Comparison of ENCODE assay signal across 8 mouse cellular contexts in genomic region chr4:141059616-141060425, GRCm38 (mm10). TPM values are rescaled to one million over a fixed set of nuclear protein-coding genes. Genes with fewer than 3 reads are reported as not detected.
A peak's percentile ranks its signal among the peaks of the same experiment; 100 is the strongest.
DNase-seq lines count a peak whose midpoint lies in the region; ATAC-seq and TF ChIP-seq lines count a peak whose summit lies in the region.

No protein-coding gene starts in this region.

- H3K27ac ChIP-seq in heart, embryonic 14.5 days (replicated peaks in 1 of 2; ENCODE audit: control insufficient read depth in 1 of 2, insufficient read depth in 1 of 2, low read depth in 2 of 2, low read length in 2 of 2) = peak overlapping the region; percentile 79 to 93
- no peak overlapping the region for H3K27ac ChIP-seq in MEL (ENCODE audit: control insufficient read depth, low read depth, low read length)
- peak overlapping the region; percentile 64 for H3K27ac ChIP-seq in forebrain, embryonic 11.5 days (ENCODE audit: low read depth, low read length)
- H3K27ac ChIP-seq in liver, embryonic 14.5 days = no peak overlapping the region
- H3K27ac ChIP-seq in stomach, embryonic 15.5 days = peak overlapping the region; percentile 94

- peak overlapping the region; percentile 76 for H3K9ac ChIP-seq in heart, embryonic 14.5 days (ENCODE audit: low read length)
- peak overlapping the region; percentile 52 for H3K9ac ChIP-seq in MEL (ENCODE audit: control insufficient read depth, low read depth, low read length, poor library complexity, severe bottlenecking)
- peak overlapping the region; percentile 82 for H3K9ac ChIP-seq in forebrain, embryonic 11.5 days (ENCODE audit: low read length)
- H3K9ac ChIP-seq in liver, embryonic 14.5 days (replicated peaks) = peak overlapping the region; percentile 62
- peak overlapping the region; percentile 78 for H3K9ac ChIP-seq in stomach, embryonic 15.5 days

- TF ChIP-seq CTCF in MEL (IDR thresholded peaks at IDR 0.05 in 2 of 3, conservative IDR thresholded peaks at IDR 0.05 in 1 of 3; ENCODE audit: control insufficient read depth in 1 of 3, insufficient read depth in 1 of 3, low read depth in 2 of 3, low read length in 3 of 3, poor library complexity in 1 of 3, severe bottlenecking in 1 of 3) = no peak
- no peak for TF ChIP-seq CTCF in liver, embryonic 14.5 days (IDR thresholded peaks at IDR 0.05; ENCODE audit: low read depth)

- no peaks in the 10 kb centered on the region for H3K27me3 ChIP-seq in heart, embryonic 14.5 days (ENCODE audit: control insufficient read depth, insufficient read depth, low read length)
- H3K27me3 ChIP-seq in MEL (ENCODE audit: control insufficient read depth in 1 of 2, insufficient read depth in 2 of 2, low read length in 2 of 2) = no peaks in the 10 kb centered on the region
- no peaks in the 10 kb centered on the region for H3K27me3 ChIP-seq in forebrain, embryonic 11.5 days (ENCODE audit: control insufficient read depth, insufficient read depth, low read length)
- H3K27me3 ChIP-seq in liver, embryonic 14.5 days (ENCODE audit: control insufficient read depth, insufficient read depth, low read length) = no peaks in the 10 kb centered on the region
- no peaks in the 10 kb centered on the region for H3K27me3 ChIP-seq in stomach, embryonic 15.5 days (replicated peaks)

- H3K9me3 ChIP-seq in heart, embryonic 14.5 days (ENCODE audit: control insufficient read depth, low read length) = no peaks in the 10 kb centered on the region
- no peaks in the 10 kb centered on the region for H3K9me3 ChIP-seq in MEL (replicated peaks; ENCODE audit: insufficient read depth, low read length)
- H3K9me3 ChIP-seq in forebrain, embryonic 11.5 days (ENCODE audit: control insufficient read depth, low read length) = no peaks in the 10 kb centered on the region
- H3K9me3 ChIP-seq in liver, embryonic 14.5 days (ENCODE audit: control insufficient read depth, low read length) = no peaks in the 10 kb centered on the region
- no peaks in the 10 kb centered on the region for H3K9me3 ChIP-seq in stomach, embryonic 15.5 days

- peak overlapping the region; percentile 52 to 80 for H3K4me3 ChIP-seq in heart, embryonic 14.5 days (ENCODE audit: control insufficient read depth in 1 of 2, insufficient read depth in 1 of 2, low read depth in 1 of 2, low read length in 2 of 2)
- H3K4me3 ChIP-seq in MEL (ENCODE audit: control insufficient read depth in 1 of 2, insufficient read depth in 1 of 2, low read depth in 2 of 2, low read length in 2 of 2) = peak overlapping the region; percentile 54 to 76
- peak overlapping the region; percentile 62 for H3K4me3 ChIP-seq in forebrain, embryonic 11.5 days (ENCODE audit: low read depth, low read length)
- H3K4me3 ChIP-seq in liver, embryonic 14.5 days (ENCODE audit: insufficient read depth in 1 of 2, low read depth in 2 of 2, low read length in 2 of 2) = peak overlapping the region; percentile 67 to 68
- H3K4me3 ChIP-seq in stomach, embryonic 15.5 days (replicated peaks) = peak overlapping the region; percentile 69

- WGBS in heart, embryonic 14.5 days = 3% methylated on average over 32 of the region's 32 CpGs
- WGBS in forebrain, embryonic 11.5 days = 3% methylated on average over 32 of the region's 32 CpGs
- WGBS in liver, embryonic 14.5 days (ENCODE audit: insufficient replicate concordance) = 6% methylated on average over 32 of the region's 32 CpGs
- WGBS in stomach, embryonic 15.5 days = 1% methylated on average over 32 of the region's 32 CpGs

- peaks cover 5 to 8% of the 10 kb centered on the region in 2 experiments for H3K4me1 ChIP-seq in heart, embryonic 14.5 days (ENCODE audit: control insufficient read depth in 2 of 2, insufficient read depth in 2 of 2, low read length in 2 of 2)
- 0 out of 4 replicates have a peak, but pooled peaks cover 0 to 2% of the 10 kb centered on the region in 2 experiments for H3K4me1 ChIP-seq in MEL (ENCODE audit: control insufficient read depth in 1 of 2, insufficient read depth in 2 of 2, low read length in 2 of 2)
- H3K4me1 ChIP-seq in forebrain, embryonic 11.5 days (replicated peaks; ENCODE audit: control insufficient read depth, insufficient read depth, low read length) = 0 out of 2 replicates have a peak, but pooled peaks cover 4% of the 10 kb centered on the region
- peaks cover 8 to 9% of the 10 kb centered on the region in 2 experiments; a peak in 3 of 4 replicates for H3K4me1 ChIP-seq in liver, embryonic 14.5 days (replicated peaks; ENCODE audit: control insufficient read depth in 2 of 2, insufficient read depth in 2 of 2, low read length in 1 of 2)
- H3K4me1 ChIP-seq in stomach, embryonic 15.5 days = peaks cover 14% of the 10 kb centered on the region; the same call in 1 of the 2 replicates

- no peak for TF ChIP-seq RAD21 in MEL (IDR thresholded peaks at IDR 0.05; ENCODE audit: low read depth, low read length)

- no peak for DNase-seq in heart, adult 18-20 months
- DNase-seq in MEL (ENCODE audit: low read depth, low spot score) = no peak
- DNase-seq in forebrain, embryonic 11.5 days (ENCODE audit: low spot score) = no peak
- DNase-seq in liver, embryonic 14.5 days (ENCODE audit: low read depth in 3 of 3, low spot score in 3 of 3) = no peak
- DNase-seq in adrenal gland, postnatal 36 days = no peak
- DNase-seq in ovary, postnatal 36 days (ENCODE audit: low spot score) = no peak

- no peak for TF ChIP-seq POLR2A in MEL (IDR thresholded peaks at IDR 0.05; ENCODE audit: control insufficient read depth in 1 of 2, insufficient read depth in 1 of 2, low read depth in 1 of 2, low read length in 2 of 2, poor library complexity in 1 of 2)

- peaks cover 15% of the 10 kb centered on the region for H3K36me3 ChIP-seq in heart, embryonic 14.5 days (ENCODE audit: control insufficient read depth, insufficient read depth, low read length)
- 0 out of 4 replicates have a peak, but pooled peaks cover 0 to 3% of the 10 kb centered on the region in 2 experiments for H3K36me3 ChIP-seq in MEL (ENCODE audit: control insufficient read depth in 1 of 2, insufficient read depth in 2 of 2, low read length in 2 of 2)
- no peaks in the 10 kb centered on the region for H3K36me3 ChIP-seq in forebrain, embryonic 11.5 days (ENCODE audit: control insufficient read depth, insufficient read depth, low read length)
- H3K36me3 ChIP-seq in liver, embryonic 14.5 days (replicated peaks; ENCODE audit: control insufficient read depth, insufficient read depth, low read depth) = no peaks in the 10 kb centered on the region
- H3K36me3 ChIP-seq in stomach, embryonic 15.5 days = no peaks in the 10 kb centered on the region

- no peaks in the 10 kb centered on the region for H3K79me2 ChIP-seq in MEL (ENCODE audit: control insufficient read depth, insufficient read depth, low read length, poor library complexity)

- TF ChIP-seq EP300 in MEL (IDR thresholded peaks at IDR 0.05; ENCODE audit: low read depth in 1 of 2, low read length in 2 of 2) = no peak
- no peak for TF ChIP-seq EP300 in liver, embryonic 14.5 days (IDR thresholded peaks at IDR 0.05; ENCODE audit: low read depth)

- no peak for ATAC-seq in heart, embryonic 14.5 days (ENCODE audit: insufficient number of reproducible peaks, insufficient read depth, low FRiP score, low read depth)
- no peak for ATAC-seq in forebrain, embryonic 11.5 days (replicated peaks; ENCODE audit: low FRiP score)
- ATAC-seq in liver, embryonic 14.5 days (ENCODE audit: insufficient read depth) = peak; percentile 51
- peak; percentile 57 for ATAC-seq in stomach, embryonic 15.5 days (ENCODE audit: insufficient read depth, low FRiP score, low read depth)

- H3K4me2 ChIP-seq in heart, embryonic 14.5 days (ENCODE audit: low read length) = peak overlapping the region; percentile 76
- peak overlapping the region; percentile 80 for H3K4me2 ChIP-seq in forebrain, embryonic 11.5 days (ENCODE audit: low read depth, low read length, severe bottlenecking)
- H3K4me2 ChIP-seq in liver, embryonic 14.5 days (ENCODE audit: low read depth) = peak overlapping the region; percentile 88
- H3K4me2 ChIP-seq in stomach, embryonic 15.5 days = peak overlapping the region; percentile 61

RNA-seq across cellular contexts. Expression of gene Crocc, which starts 0.5 kb away (rescaled TPM):
- polyA plus RNA-seq in heart, embryonic 14.5 days (2014; fragmentation: Nextera tagmentation; extraction: Ambion mirVana) = 3.3 and 4.4 TPM in 2 replicates
- total RNA-seq in heart, adult 18-20 months (2021) = 1 to 10 TPM; 4.1 to 4.3 TPM
- 0.77 and 0.92 TPM in 2 replicates for total RNA-seq in MEL (2012; rRNA removed)
- polyA plus RNA-seq in MEL (2012; ENCODE audit: insufficient read depth in 1 of 2, insufficient read length in 2 of 2, low read depth in 1 of 2, low replicate concordance in 2 of 2, missing spikeins in 1 of 2) = 1 to 10 TPM in 1 of 2 experiments, not detected in 1; 3.6 TPM
- 14.3 and 15.3 TPM in 2 replicates for polyA plus RNA-seq in forebrain, embryonic 11.5 days (2014; fragmentation: Nextera tagmentation; extraction: Ambion mirVana)
- polyA plus RNA-seq in liver, embryonic 14.5 days (2012; rRNA removed) = 1.3 and 1.7 TPM in 2 replicates
- polyA plus RNA-seq in liver, embryonic 14.5 days (2014; fragmentation: Nextera tagmentation; extraction: Ambion mirVana) = 0.35 and 0.53 TPM in 2 replicates
- polyA plus RNA-seq in stomach, embryonic 15.5 days (2015; fragmentation: Nextera tagmentation; extraction: Ambion mirVana) = 4.2 and 5.9 TPM in 2 replicates
- 1 to 10 TPM; 5.5 to 5.8 TPM for total RNA-seq in adrenal gland, postnatal 36 days (2021)

RNA-seq across cellular contexts. Expression of gene Necap2, which starts 18.3 kb away (rescaled TPM):
- polyA plus RNA-seq in heart, embryonic 14.5 days (2014; fragmentation: Nextera tagmentation; extraction: Ambion mirVana) = 33.1 and 34.2 TPM in 2 replicates
- 10 to 100 TPM; 13.4 to 14.5 TPM for total RNA-seq in heart, adult 18-20 months (2021)
- total RNA-seq in MEL (2012; rRNA removed) = 45.1 and 57.4 TPM in 2 replicates
- 10 to 100 TPM in 1 of 2 experiments, not detected in 1; 75.6 TPM for polyA plus RNA-seq in MEL (2012; ENCODE audit: insufficient read depth in 1 of 2, insufficient read length in 2 of 2, low read depth in 1 of 2, low replicate concordance in 2 of 2, missing spikeins in 1 of 2)
- 50.0 and 51.2 TPM in 2 replicates for polyA plus RNA-seq in forebrain, embryonic 11.5 days (2014; fragmentation: Nextera tagmentation; extraction: Ambion mirVana)
- 58.9 and 60.3 TPM in 2 replicates for polyA plus RNA-seq in liver, embryonic 14.5 days (2012; rRNA removed)
- polyA plus RNA-seq in liver, embryonic 14.5 days (2014; fragmentation: Nextera tagmentation; extraction: Ambion mirVana) = 88.7 and 99.5 TPM in 2 replicates
- polyA plus RNA-seq in stomach, embryonic 15.5 days (2015; fragmentation: Nextera tagmentation; extraction: Ambion mirVana) = 81.4 and 82.0 TPM in 2 replicates
- total RNA-seq in adrenal gland, postnatal 36 days (2021) = 10 to 100 TPM; 61.4 to 61.9 TPM

RNA-seq across cellular contexts. Expression of gene Spata21, which starts 28.3 kb away (rescaled TPM):
- not detected in 2 replicates for polyA plus RNA-seq in heart, embryonic 14.5 days (2014; fragmentation: Nextera tagmentation; extraction: Ambion mirVana)
- total RNA-seq in heart, adult 18-20 months (2021) = not detected
- total RNA-seq in MEL (2012; rRNA removed) = not detected in 2 replicates
- not detected for polyA plus RNA-seq in MEL (2012; ENCODE audit: insufficient read depth in 1 of 2, insufficient read length in 2 of 2, low read depth in 1 of 2, low replicate concordance in 2 of 2, missing spikeins in 1 of 2)
- polyA plus RNA-seq in forebrain, embryonic 11.5 days (2014; fragmentation: Nextera tagmentation; extraction: Ambion mirVana) = not detected in 2 replicates
- polyA plus RNA-seq in liver, embryonic 14.5 days (2012; rRNA removed) = 0.03 TPM in 1 of 2 replicates, not detected in the other
- polyA plus RNA-seq in liver, embryonic 14.5 days (2014; fragmentation: Nextera tagmentation; extraction: Ambion mirVana) = not detected in 2 replicates
- polyA plus RNA-seq in stomach, embryonic 15.5 days (2015; fragmentation: Nextera tagmentation; extraction: Ambion mirVana) = 0.05 and 0.15 TPM in 2 replicates
- not detected for total RNA-seq in adrenal gland, postnatal 36 days (2021)

RNA-seq across cellular contexts. Expression of gene Mfap2, which starts 49.6 kb away (rescaled TPM):
- polyA plus RNA-seq in heart, embryonic 14.5 days (2014; fragmentation: Nextera tagmentation; extraction: Ambion mirVana) = 243 and 295 TPM in 2 replicates
- total RNA-seq in heart, adult 18-20 months (2021) = 1 to 10 TPM; 1.6 to 2.5 TPM
- not detected in 2 replicates for total RNA-seq in MEL (2012; rRNA removed)
- not detected for polyA plus RNA-seq in MEL (2012; ENCODE audit: insufficient read depth in 1 of 2, insufficient read length in 2 of 2, low read depth in 1 of 2, low replicate concordance in 2 of 2, missing spikeins in 1 of 2)
- polyA plus RNA-seq in forebrain, embryonic 11.5 days (2014; fragmentation: Nextera tagmentation; extraction: Ambion mirVana) = 263 and 298 TPM in 2 replicates
- 7.1 and 10.5 TPM in 2 replicates for polyA plus RNA-seq in liver, embryonic 14.5 days (2012; rRNA removed)
- polyA plus RNA-seq in liver, embryonic 14.5 days (2014; fragmentation: Nextera tagmentation; extraction: Ambion mirVana) = 11.0 and 11.6 TPM in 2 replicates
- 418 and 436 TPM in 2 replicates for polyA plus RNA-seq in stomach, embryonic 15.5 days (2015; fragmentation: Nextera tagmentation; extraction: Ambion mirVana)
- total RNA-seq in adrenal gland, postnatal 36 days (2021) = 10 to 100 TPM in 1 of 2 experiments, 1 to 10 TPM in 1; 8.4 to 10.5 TPM

Comparison
In these comparisons a context has a peak if more than half of its experiments do, and no peak if none do; other contexts are left out.
1. ATAC-seq: peak in liver, embryonic 14.5 days (single experiment) and stomach, embryonic 15.5 days (single experiment); none in heart, embryonic 14.5 days (single experiment) and forebrain, embryonic 11.5 days (single experiment).
2. H3K27ac ChIP-seq: peak in heart, embryonic 14.5 days (2 of 2), forebrain, embryonic 11.5 days (single experiment) and stomach, embryonic 15.5 days (single experiment); none in MEL (single experiment) and liver, embryonic 14.5 days (single experiment).
3. Peak in every context shown above with its lines, with median percentiles within 50 percentile points of each other: H3K4me2 ChIP-seq, H3K4me3 ChIP-seq and H3K9ac ChIP-seq.